Mouse (Mus musculus) kidney, adult 9 months (tissue): ENCODE results near the gene Ctdsp2.

Experiments used
- DNase-seq: peaks from one replicate; pipeline ENCODE4 v3.0.0; 2022

Gene Ctdsp2

DNA sequence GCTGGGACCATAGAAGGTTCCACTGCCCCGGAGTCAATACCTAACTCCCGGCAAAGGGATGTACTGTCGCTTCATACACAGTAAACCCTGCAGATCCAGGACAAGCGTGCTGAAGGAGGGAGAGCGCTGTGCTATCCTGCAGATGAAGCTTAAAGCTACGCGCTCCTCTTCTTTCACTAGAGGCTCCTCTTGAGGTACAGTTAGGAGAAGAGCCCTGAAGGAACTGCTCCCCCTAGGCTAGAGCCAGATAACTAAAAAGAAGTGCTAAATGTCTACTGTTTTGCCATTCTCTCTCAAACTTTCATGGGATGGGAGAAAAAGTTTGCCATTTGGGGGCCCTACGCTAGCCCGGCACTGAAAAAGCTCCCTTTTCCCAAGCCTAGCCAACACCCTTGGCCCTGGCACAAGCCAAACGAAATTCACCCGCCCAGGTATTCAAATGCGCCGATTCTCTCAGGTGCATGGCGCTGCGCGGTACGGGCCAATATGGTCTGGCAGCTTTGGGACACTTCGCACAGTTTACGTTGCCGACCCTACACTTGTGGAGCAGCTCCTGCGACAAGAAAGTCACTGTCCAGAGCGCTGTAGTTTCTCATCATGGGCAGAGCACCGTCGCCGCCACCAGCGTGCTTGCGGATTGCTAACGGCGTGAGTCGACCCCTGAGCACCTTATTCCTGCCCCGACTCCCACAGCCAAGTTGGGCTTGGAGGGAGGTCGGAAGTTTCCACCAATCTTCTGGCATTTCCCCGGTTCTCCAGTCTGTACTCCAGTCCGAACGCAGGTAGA lies 70.3 kb downstream of the Ctdsp2 start:
- no peak for DNase-seq
